Mouse (Mus musculus): ENCODE results near the gene Ptgr1.

DNA sequence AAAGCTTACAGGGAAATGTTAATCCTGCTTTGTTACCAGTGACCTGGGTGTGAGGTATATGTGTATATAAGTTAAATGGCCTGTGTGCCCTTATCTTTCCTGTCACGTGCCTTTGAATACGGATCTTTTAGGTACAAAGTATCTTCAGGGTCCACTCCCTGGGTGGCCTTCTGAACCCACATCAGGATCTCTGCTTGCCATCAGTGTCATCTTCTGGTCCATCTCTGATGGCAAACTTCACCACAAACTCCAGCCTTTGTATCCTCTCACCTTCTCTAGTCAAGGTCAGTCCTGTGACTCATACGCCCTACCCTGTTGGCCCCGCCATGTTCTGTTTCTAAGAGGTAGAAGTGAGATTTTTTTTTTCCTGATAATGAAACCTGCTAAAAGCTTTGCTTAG is 7.8 kb upstream of the Ptgr1 start, which contains the start of gene Dnajc25:
- TF ChIP-seq CTCF (IDR thresholded peaks at IDR 0.05; ENCODE audit: borderline replicate concordance, control insufficient read depth, extremely low read depth, insufficient read depth, low read length, poor library complexity) = no peak
- TF ChIP-seq POLR2A (IDR thresholded peaks at IDR 0.05; ENCODE audit: control insufficient read depth, extremely low read depth, insufficient read depth, low read length, poor library complexity) = no peak
